ENCODE assay signal across 29 mouse cellular contexts in genomic region chr17:74282024-74282423, GRCm38 (mm10).
"Had no signal": no experiment of that assay in that cellular context is flagged by ENCODE, and none has a peak within 500 bp of the region (broad histone marks: within the 10 kb centered on the region; RNA-seq: fewer than 3 reads in every experiment).

No protein-coding gene starts in this region.

- H3K4me3 ChIP-seq: limb, embryonic 10.5 days; limb, embryonic 12.5 days; limb, embryonic 13.5 days; limb, embryonic 15.5 days; liver, embryonic 12.5 days; liver, embryonic 13.5 days; liver, embryonic 15.5 days; lung, embryonic 15.5 days; megakaryocyte, embryonic 14.5 days; midbrain, embryonic 10.5 days; midbrain, embryonic 12.5 days; midbrain, embryonic 13.5 days; midbrain, embryonic 15.5 days; myocyte had no signal

- H3K9me3 ChIP-seq: limb, embryonic 10.5 days; limb, embryonic 12.5 days; limb, embryonic 13.5 days; limb, embryonic 15.5 days; liver, embryonic 12.5 days; liver, embryonic 13.5 days; liver, embryonic 15.5 days; lung, embryonic 15.5 days; megakaryocyte, embryonic 14.5 days; midbrain, embryonic 10.5 days; midbrain, embryonic 12.5 days; midbrain, embryonic 13.5 days; midbrain, embryonic 15.5 days had no signal

- H3K4me1 ChIP-seq: limb, embryonic 10.5 days; limb, embryonic 12.5 days; midbrain, embryonic 10.5 days; midbrain, embryonic 12.5 days; midbrain, embryonic 13.5 days had no signal

- H3K4me2 ChIP-seq: limb, embryonic 12.5 days; limb, embryonic 13.5 days; limb, embryonic 15.5 days; liver, embryonic 11.5 days; liver, embryonic 12.5 days; liver, embryonic 13.5 days; liver, embryonic 15.5 days; lung, embryonic 14.5 days; lung, embryonic 15.5 days; midbrain, embryonic 11.5 days; midbrain, embryonic 12.5 days; midbrain, embryonic 13.5 days; midbrain, embryonic 15.5 days had no signal

- H3K27me3 ChIP-seq: limb, embryonic 12.5 days; limb, embryonic 13.5 days; limb, embryonic 15.5 days; liver, embryonic 12.5 days; liver, embryonic 13.5 days; liver, embryonic 15.5 days; lung, embryonic 15.5 days; megakaryocyte, embryonic 14.5 days; midbrain, embryonic 12.5 days; midbrain, embryonic 13.5 days; midbrain, embryonic 15.5 days had no signal

- H3K36me3 ChIP-seq: limb, embryonic 10.5 days; limb, embryonic 15.5 days; lung, embryonic 15.5 days; midbrain, embryonic 12.5 days; midbrain, embryonic 13.5 days; midbrain, embryonic 15.5 days had no signal

- H3K27ac ChIP-seq: limb, embryonic 10.5 days; limb, embryonic 12.5 days; limb, embryonic 13.5 days; limb, embryonic 15.5 days; liver, embryonic 12.5 days; liver, embryonic 13.5 days; liver, embryonic 14.5 days; liver, embryonic 15.5 days; lung, embryonic 15.5 days; macrophage; midbrain, embryonic 10.5 days; midbrain, embryonic 12.5 days; midbrain, embryonic 13.5 days; midbrain, embryonic 15.5 days had no signal

- H3K9ac ChIP-seq: limb, embryonic 12.5 days; limb, embryonic 13.5 days; limb, embryonic 15.5 days; liver, embryonic 12.5 days; liver, embryonic 13.5 days; liver, embryonic 14.5 days; liver, embryonic 15.5 days; liver, postnatal 0 days; lung, embryonic 14.5 days; lung, embryonic 15.5 days; midbrain, embryonic 12.5 days; midbrain, embryonic 13.5 days; midbrain, embryonic 15.5 days had no signal

- DNase-seq: left cerebral cortex, postnatal 4 days; liver; liver, embryonic 13.5 days; liver, postnatal 0 days; lung, adult 18-20 months; lung, adult 2 months; lung, embryonic 14.5 days; lung, postnatal 10 days; lung, postnatal 14 days; lung, postnatal 36 days; lung, postnatal 4 days; midbrain, embryonic 14.5 days had no signal
